Mouse (Mus musculus) testis, adult 2 months (tissue): ENCODE results near the gene Ak8.

Experiments
- CTCF ChIP-seq: fragments of 200-500 bp; IDR thresholded peaks from 2 replicates; pipeline ENCODE4 v1.5.1; 2012; ENCODE audit warnings: low read depth, mild to moderate bottlenecking, inconsistent platforms, low read length, moderate library complexity; ENCODE audit not compliant: control insufficient read depth, insufficient read depth, insufficient replicate concordance
- POLR2A ChIP-seq: fragments of 200-500 bp; IDR thresholded peaks from 2 replicates; pipeline ENCODE4 v1.6.1; 2012; ENCODE audit warnings: low read depth, mild to moderate bottlenecking, inconsistent platforms, low read length, moderate library complexity; ENCODE audit not compliant: control insufficient read depth

DNA sequence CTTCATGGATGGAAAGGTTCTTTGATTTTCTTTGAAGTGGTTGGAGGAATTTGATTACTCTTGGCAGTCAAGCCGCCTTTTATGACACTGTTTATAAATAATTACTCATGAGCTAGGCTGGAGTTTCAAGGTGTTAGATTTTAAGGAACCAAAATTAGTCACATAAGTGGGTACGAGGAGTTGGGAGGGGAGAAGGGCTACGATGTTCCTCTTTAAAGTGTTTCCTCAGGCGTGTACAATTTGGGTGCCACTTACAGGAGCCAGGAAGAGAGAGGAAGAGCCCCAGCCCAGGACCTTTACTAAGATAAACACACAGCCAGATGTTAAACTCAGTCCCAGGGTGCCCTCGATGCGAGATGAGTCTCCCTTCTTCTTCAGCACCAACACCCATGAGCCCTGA is 6.8 kb downstream of the Ak8 start:
- no peak for TF ChIP-seq CTCF
- TF ChIP-seq POLR2A, result no peak
